Mouse (Mus musculus) testis, adult 2 months (tissue): ENCODE measurements around the gene Bend5. TPM values are rescaled to one million over a fixed set of nuclear protein-coding genes. Genes with fewer than 3 reads are reported as not detected.

Experiments
- H3K27ac ChIP-seq: fragments of 200-500 bp; 2 replicates; pipeline ENCODE4 v1.5.1; 2012; ENCODE audit warnings: low read depth, low read length; ENCODE audit not compliant: control insufficient read depth, insufficient read depth
- H3K27me3 ChIP-seq: fragments of 200-500 bp; 2 replicates; pipeline ENCODE4 v1.6.1; 2012; ENCODE audit warnings: mild to moderate bottlenecking, low read length, moderate library complexity; ENCODE audit not compliant: control insufficient read depth, insufficient read depth
- H3K36me3 ChIP-seq: fragments of 200-500 bp; 2 replicates; pipeline ENCODE4 v1.6.1; 2012; ENCODE audit warnings: mild to moderate bottlenecking, low read length; ENCODE audit not compliant: control insufficient read depth, insufficient read depth
- H3K4me1 ChIP-seq: fragments of 200-500 bp; 2 replicates; pipeline ENCODE4 v1.6.1; 2012; ENCODE audit warnings: low read length; ENCODE audit not compliant: control insufficient read depth, insufficient read depth
- H3K4me3 ChIP-seq: fragments of 200-500 bp; 2 replicates; pipeline ENCODE4 v1.5.1; 2012; ENCODE audit warnings: low read depth, mild to moderate bottlenecking, low read length, moderate library complexity, mixed read lengths; ENCODE audit not compliant: control insufficient read depth
- CTCF ChIP-seq: fragments of 200-500 bp; IDR thresholded peaks from 2 replicates; pipeline ENCODE4 v1.5.1; 2012; ENCODE audit warnings: low read depth, mild to moderate bottlenecking, inconsistent platforms, low read length, moderate library complexity; ENCODE audit not compliant: control insufficient read depth, insufficient read depth, insufficient replicate concordance
- POLR2A ChIP-seq: fragments of 200-500 bp; IDR thresholded peaks from 2 replicates; pipeline ENCODE4 v1.6.1; 2012; ENCODE audit warnings: low read depth, mild to moderate bottlenecking, inconsistent platforms, low read length, moderate library complexity; ENCODE audit not compliant: control insufficient read depth
- polyA plus RNA-seq: library from polyadenylated mRNA; depleted of rRNA; stranded (reverse); fragments of >200 nt; gene quantifications from 2 replicates; pipeline ENCODE4 v1.2.3, GENCODE M21; 2012

The Bend5 gene
- polyA plus RNA-seq, 1 experiment: 3.2 TPM

- no peak overlapping the region for H3K27ac ChIP-seq
Observed at GRCm38 (mm10) chr4:111442435-111443238, 27.8 kb downstream of the Bend5 start.

DNA sequence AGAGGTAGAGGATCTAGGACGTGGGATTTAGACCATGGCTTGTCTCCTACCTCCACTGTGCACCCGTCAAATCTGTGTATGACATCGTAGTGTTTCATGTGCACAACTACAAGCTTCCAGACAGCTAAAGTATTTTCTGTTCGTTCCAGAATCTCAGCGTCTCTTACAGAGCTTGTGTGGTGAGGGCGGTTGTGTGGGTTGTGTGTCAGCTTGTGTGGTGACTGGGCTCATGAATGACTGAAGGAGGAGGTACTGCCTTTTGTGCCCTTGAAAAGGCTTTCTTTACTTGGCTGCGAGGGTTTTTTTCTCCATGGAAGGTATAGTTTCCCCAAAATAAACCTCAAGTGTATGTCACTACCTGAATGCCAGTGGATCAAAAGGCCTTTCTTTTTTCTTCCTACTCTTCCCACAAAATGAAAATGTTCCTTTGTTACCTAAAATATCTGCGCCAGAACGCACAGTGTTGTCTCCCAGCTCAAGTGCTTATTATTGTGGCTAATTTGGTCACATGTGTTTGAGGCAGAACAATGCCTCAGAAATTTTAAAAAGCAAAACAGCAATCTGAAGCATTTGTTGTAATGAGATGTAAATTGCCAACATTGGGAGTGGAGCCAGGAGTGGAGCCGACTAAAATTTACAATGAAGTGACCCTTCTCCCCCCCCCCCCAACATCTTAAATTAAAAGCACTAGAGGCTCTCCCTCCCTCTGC is 29.3 kb downstream of the Bend5 start:
- TF ChIP-seq CTCF: no peak
- TF ChIP-seq POLR2A: no peak
- H3K4me3 ChIP-seq: no peak overlapping the region
- H3K27me3 ChIP-seq: no peaks in the 10 kb centered on the region
- H3K36me3 ChIP-seq: no peaks in the 10 kb centered on the region
- no peaks in the 10 kb centered on the region for H3K4me1 ChIP-seq
- no peak overlapping the region for H3K27ac ChIP-seq

More at GRCm38 (mm10) chr4:111442435-111443238, 27.8 kb downstream of the Bend5 start:
- H3K4me3 ChIP-seq: no peak overlapping the region
- no peaks in the 10 kb centered on the region for H3K36me3 ChIP-seq
- TF ChIP-seq POLR2A (no peak), CTCF (no peak)
- no peaks in the 10 kb centered on the region for H3K27me3 ChIP-seq
- no peaks in the 10 kb centered on the region for H3K4me1 ChIP-seq

- Histone ChIP-seq H3K27me3 (no peaks in the 10 kb centered on the region), H3K27ac (no peak overlapping the region), H3K4me3 (no peak overlapping the region), H3K4me1 (no peaks in the 10 kb centered on the region), H3K36me3 (no peaks in the 10 kb centered on the region)
- TF ChIP-seq POLR2A (no peak), CTCF (no peak)
Observed at GRCm38 (mm10) chr4:111444616-111445160, 29.9 kb downstream of the Bend5 start.

- TF ChIP-seq CTCF (no peak), POLR2A (no peak)
- H3K4me1 ChIP-seq: no peaks in the 10 kb centered on the region
- H3K27me3 ChIP-seq: no peaks in the 10 kb centered on the region
- H3K27ac ChIP-seq: no peak overlapping the region
- H3K4me3 ChIP-seq: no peak overlapping the region
- H3K36me3 ChIP-seq: no peaks in the 10 kb centered on the region
Observed at GRCm38 (mm10) chr4:111447918-111448317, 33.1 kb downstream of the Bend5 start.

DNA sequence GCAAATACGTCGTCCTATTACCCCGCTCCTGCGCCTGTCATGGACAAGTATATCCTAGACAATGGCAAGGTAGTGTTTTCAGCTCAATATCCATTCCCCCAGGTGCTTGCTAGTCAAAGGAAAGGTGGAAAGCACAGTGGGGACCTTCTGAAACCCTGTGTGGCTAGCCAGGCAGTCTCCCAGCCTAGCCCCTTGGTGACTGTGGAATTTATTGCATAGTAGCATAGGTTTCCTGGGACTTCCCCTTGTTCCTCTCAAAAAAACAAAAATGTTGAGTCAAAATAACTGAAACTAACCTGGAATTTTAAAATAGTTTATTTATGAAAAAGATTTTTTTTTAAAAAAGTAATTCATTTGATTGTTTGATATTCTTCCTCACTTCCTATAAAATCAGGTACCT is 33.8 kb downstream of the Bend5 start:
- H3K4me3 ChIP-seq: no peak overlapping the region
- H3K27me3 ChIP-seq: no peaks in the 10 kb centered on the region
- H3K4me1 ChIP-seq: no peaks in the 10 kb centered on the region
- H3K27ac ChIP-seq: no peak overlapping the region
- TF ChIP-seq CTCF: no peak
- TF ChIP-seq POLR2A: no peak
- no peaks in the 10 kb centered on the region for H3K36me3 ChIP-seq

DNA sequence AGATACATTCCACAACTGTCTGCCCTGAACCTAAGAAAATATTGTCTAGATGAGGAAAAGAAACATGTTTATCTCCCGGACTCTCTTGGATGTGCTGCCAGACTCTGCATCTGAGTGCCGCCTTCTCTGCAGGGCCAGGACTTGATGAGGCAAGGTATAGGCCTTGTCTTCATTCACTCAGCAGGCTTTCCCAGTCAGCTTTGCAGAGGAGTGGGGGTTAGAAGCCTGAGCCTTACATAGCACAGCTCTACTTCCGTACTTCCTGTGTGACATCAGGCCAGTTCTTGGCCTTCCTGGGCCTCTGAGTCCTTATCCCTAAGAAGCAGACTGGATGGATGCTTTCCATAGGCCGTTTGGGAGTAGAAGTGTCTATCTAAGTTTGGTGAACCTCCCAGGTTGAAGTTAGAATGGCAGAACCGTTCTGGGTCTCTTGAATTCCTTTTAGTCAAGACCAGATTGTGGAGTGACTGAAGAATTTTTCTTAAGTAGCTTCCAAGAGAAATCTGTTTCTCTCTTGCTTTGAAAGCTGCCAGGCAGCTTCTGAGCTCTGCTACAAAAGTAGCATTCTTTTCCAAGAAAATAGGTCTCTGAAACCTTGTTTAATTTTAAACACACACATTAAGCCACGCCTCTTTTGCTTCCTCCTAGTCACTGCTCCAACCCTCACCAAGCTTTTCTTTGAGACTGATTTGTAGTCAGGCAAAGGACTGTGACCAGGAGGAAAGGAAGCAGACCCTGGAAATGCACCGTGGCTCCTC is 34.8 kb downstream of the Bend5 start:
- Histone ChIP-seq H3K4me1 (no peaks in the 10 kb centered on the region), H3K27me3 (no peaks in the 10 kb centered on the region), H3K27ac (no peak overlapping the region), H3K4me3 (no peak overlapping the region), H3K36me3 (no peaks in the 10 kb centered on the region)
- no peak for TF ChIP-seq POLR2A
- TF ChIP-seq CTCF: no peak
